Mouse (Mus musculus) CH12.LX (cell line): ENCODE results near the gene Slc4a4.

Experiments
- CTCF ChIP-seq, 2 experiments: IDR thresholded peaks in 1 of 2; conservative IDR thresholded peaks in 1 of 2; 2 replicates each; pipeline ENCODE4 v1.5.1; 2011 to 2012; ENCODE audit warnings: low read depth in 2 of 2, low read length in 2 of 2, improper control_type of control experiment in 1 of 2, inconsistent platforms in 1 of 2, mild to moderate bottlenecking in 1 of 2, moderate library complexity in 1 of 2
- ZC3H11A ChIP-seq: IDR thresholded peaks from 2 replicates; pipeline ENCODE4 v1.6.1; 2012; ENCODE audit warnings: low read depth, mild to moderate bottlenecking, inconsistent platforms, low read length, improper control_type of control experiment

DNA sequence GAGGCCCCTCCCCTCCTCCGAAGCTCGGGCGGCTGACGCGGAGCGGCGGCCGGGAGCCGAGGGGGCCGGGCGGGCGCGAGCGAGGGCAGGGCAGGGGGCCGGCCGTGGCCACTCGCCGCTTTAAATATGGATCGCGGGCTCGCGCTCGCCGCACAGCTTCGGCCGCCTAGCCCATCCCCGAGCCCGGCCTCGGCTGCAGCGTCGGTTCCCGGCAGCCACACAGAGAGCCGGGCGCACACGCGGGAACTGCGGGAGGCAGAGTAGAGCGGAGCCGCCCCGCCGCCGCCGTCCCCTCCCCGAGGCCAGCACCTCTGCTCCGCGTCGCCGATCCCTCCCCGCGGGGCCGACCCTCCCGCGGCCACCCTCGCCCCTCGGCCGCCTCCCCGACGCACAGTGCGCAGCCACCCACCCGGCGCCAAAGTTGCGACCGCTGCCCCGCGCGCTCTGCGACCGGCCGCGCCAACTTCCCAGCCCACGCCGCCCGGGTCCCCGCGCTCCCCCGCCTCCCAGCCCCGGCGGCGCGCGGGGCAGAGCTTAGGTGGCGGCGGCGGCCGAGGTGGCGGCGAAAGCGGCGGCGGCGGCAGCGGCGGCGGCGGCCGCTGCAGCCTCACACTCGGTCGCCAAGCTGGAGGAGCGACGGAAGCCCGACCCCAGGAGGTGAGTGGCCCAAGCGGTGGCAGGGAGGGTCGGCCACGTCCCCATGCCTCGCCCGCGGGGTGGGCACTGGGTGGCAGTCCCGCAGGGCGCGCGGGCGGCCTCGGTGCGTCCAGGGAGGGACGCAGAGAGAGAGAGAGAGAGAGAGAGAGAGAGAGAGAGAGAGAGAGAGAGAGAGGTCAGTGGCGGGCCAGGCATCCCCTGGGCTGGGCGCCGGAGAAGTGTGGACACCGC, at the start of gene Slc4a4:
- TF ChIP-seq CTCF (conservative IDR thresholded peaks at IDR 0.05 in 1 of 2, IDR thresholded peaks at IDR 0.05 in 1 of 2; ENCODE audit: low read depth in 2 of 2, low read length in 2 of 2) (no peak), ZC3H11A (no peak)
